Mouse (Mus musculus): Measurements from ENCODE around the gene Krt35.

GRCm38 (mm10) chr11:100105576-100106122 is 9.6 kb upstream of the Krt35 start, which contains the start of gene Krt36:
- no peak for TF ChIP-seq POLR2A (IDR thresholded peaks at IDR 0.05; ENCODE audit: borderline replicate concordance, extremely low read depth, insufficient read depth, insufficient read length, poor library complexity, severe bottlenecking)
- TF ChIP-seq CTCF (IDR thresholded peaks at IDR 0.05; ENCODE audit: borderline replicate concordance, extremely low read depth, insufficient read depth, insufficient read length) = no peak
